Mouse (Mus musculus) CH12.LX (cell line): ENCODE measurements around the gene Mgrn1. TPM values are rescaled to one million over a fixed set of nuclear protein-coding genes. Genes with fewer than 3 reads are reported as not detected.

Source experiments
- DNase-seq: peaks from one replicate; pipeline ENCODE4 v3.0.0-alpha.2; 2013; ENCODE audit errors: extremely low read depth
- H3K27ac ChIP-seq: 2 replicates; pipeline ENCODE4 v1.5.1; 2012; ENCODE audit warnings: low read depth, mild to moderate bottlenecking, control low read depth, moderate library complexity; ENCODE audit not compliant: insufficient read depth
- H3K27me3 ChIP-seq: replicated peaks from 2 replicates; pipeline ENCODE3; 2012; ENCODE audit warnings: inconsistent platforms
- H3K36me3 ChIP-seq, 2 experiments: replicated peaks in 1 of 2; 2 replicates each; pipeline versions ENCODE3 to v1.6.1; 2012; ENCODE audit warnings: inconsistent platforms in 1 of 2, low read length in 1 of 2, mild to moderate bottlenecking in 1 of 2, mixed read lengths in 1 of 2, moderate library complexity in 1 of 2; ENCODE audit not compliant: control insufficient read depth in 1 of 2, insufficient read depth in 1 of 2
- H3K4me1 ChIP-seq, 2 experiments: 2 replicates each; pipeline ENCODE4 v1.6.1; 2012; ENCODE audit warnings: inconsistent platforms in 1 of 2, moderate library complexity in 1 of 2; ENCODE audit not compliant: insufficient read depth in 2 of 2, control insufficient read depth in 1 of 2
- H3K4me2 ChIP-seq: 2 replicates; pipeline ENCODE4 v1.6.1; 2012; ENCODE audit warnings: low read depth, mild to moderate bottlenecking, control low read depth; ENCODE audit not compliant: poor library complexity, insufficient read depth, severe bottlenecking
- H3K4me3 ChIP-seq, 3 experiments: fragments of 150-350 bp in 1 of 3; sonication (generic) in 1 of 3; replicated peaks in 1 of 3; 2 replicates each; pipeline versions ENCODE3 to v1.5.1; 2011 to 2012; ENCODE audit warnings: low read depth in 2 of 3, low read length in 2 of 3, mild to moderate bottlenecking in 2 of 3, moderate library complexity in 2 of 3, control low read depth in 1 of 3, improper control_type of control experiment in 1 of 3, inconsistent platforms in 1 of 3, mixed read lengths in 1 of 3; ENCODE audit not compliant: poor library complexity in 1 of 3
- H3K79me2 ChIP-seq: replicated peaks from 2 replicates; pipeline ENCODE4 v1.6.1; 2012; ENCODE audit warnings: mild to moderate bottlenecking, moderate library complexity; ENCODE audit not compliant: control insufficient read depth, poor library complexity, insufficient read depth, severe bottlenecking; ENCODE audit errors: extremely low read depth
- H3K9ac ChIP-seq: 2 replicates; pipeline ENCODE4 v1.6.1; 2012; ENCODE audit warnings: low read depth, mild to moderate bottlenecking, control low read depth, moderate library complexity; ENCODE audit not compliant: insufficient read depth
- H3K9me3 ChIP-seq: replicated peaks from 2 replicates; pipeline ENCODE3; 2012; ENCODE audit warnings: low read length, inconsistent platforms, mixed read lengths
- BHLHE40 ChIP-seq: IDR thresholded peaks from 2 replicates; pipeline ENCODE4 v1.6.1; 2011; ENCODE audit warnings: mild to moderate bottlenecking, low read depth, low read length, improper control_type of control experiment
- CHD1 ChIP-seq: IDR thresholded peaks from 2 replicates; pipeline ENCODE4 v1.6.1; 2012; ENCODE audit warnings: low read depth, low read length, improper control_type of control experiment, inconsistent platforms
- E2F4 ChIP-seq: IDR thresholded peaks from 2 replicates; pipeline ENCODE4 v1.6.1; 2011; ENCODE audit warnings: low read depth, low read length, improper control_type of control experiment; ENCODE audit not compliant: insufficient replicate concordance
- ETS1 ChIP-seq: conservative IDR thresholded peaks from 2 replicates; pipeline ENCODE4 v1.6.1; 2012; ENCODE audit warnings: low read depth, mild to moderate bottlenecking, inconsistent platforms, low read length, improper control_type of control experiment, moderate library complexity
- HCFC1 ChIP-seq: IDR thresholded peaks from 2 replicates; pipeline ENCODE4 v1.6.1; 2012; ENCODE audit warnings: low read depth, mild to moderate bottlenecking, inconsistent platforms, low read length, improper control_type of control experiment
- IRF4 ChIP-seq: IDR thresholded peaks from 2 replicates; pipeline ENCODE4 v1.6.1; 2014; ENCODE audit warnings: low read depth, mild to moderate bottlenecking, inconsistent platforms, low read length, improper control_type of control experiment
- MAFK ChIP-seq: IDR thresholded peaks from 2 replicates; pipeline ENCODE4 v1.6.1; 2011; ENCODE audit warnings: low read length, improper control_type of control experiment; ENCODE audit not compliant: insufficient replicate concordance
- MAX ChIP-seq: IDR thresholded peaks from 2 replicates; pipeline ENCODE4 v1.6.1; 2011; ENCODE audit warnings: low read length, improper control_type of control experiment
- MYC ChIP-seq: IDR thresholded peaks from 2 replicates; pipeline ENCODE4 v1.6.1; 2011; ENCODE audit warnings: low read depth, mild to moderate bottlenecking, improper control_type of control experiment, low read length
- NELFE ChIP-seq: IDR thresholded peaks from 2 replicates; pipeline ENCODE4 v1.6.1; 2011; ENCODE audit warnings: low read depth, low read length, improper control_type of control experiment
- PAX5 ChIP-seq: IDR thresholded peaks from 2 replicates; pipeline ENCODE4 v1.6.1; 2012; ENCODE audit warnings: low read length, inconsistent platforms, mixed read lengths
- POLR2A ChIP-seq: IDR thresholded peaks from 2 replicates; pipeline ENCODE4 v1.6.1; 2011; ENCODE audit warnings: low read depth, mild to moderate bottlenecking, improper control_type of control experiment, low read length
- RCOR1 ChIP-seq: conservative IDR thresholded peaks from 2 replicates; pipeline ENCODE4 v1.6.1; 2012; ENCODE audit warnings: low read depth, mild to moderate bottlenecking, inconsistent platforms, low read length, improper control_type of control experiment
- SMC3 ChIP-seq: IDR thresholded peaks from 2 replicates; pipeline ENCODE4 v1.6.1; 2011; ENCODE audit warnings: low read depth, low read length, improper control_type of control experiment
- TBP ChIP-seq: conservative IDR thresholded peaks from 2 replicates; pipeline ENCODE4 v1.6.1; 2011; ENCODE audit warnings: low read depth, low read length, improper control_type of control experiment
- UBTF ChIP-seq: IDR thresholded peaks from 2 replicates; pipeline ENCODE4 v1.6.1; 2012; ENCODE audit warnings: low read depth, mild to moderate bottlenecking, inconsistent platforms, low read length, improper control_type of control experiment, moderate library complexity
- USF2 ChIP-seq: conservative IDR thresholded peaks from 2 replicates; pipeline ENCODE4 v1.6.1; 2011; ENCODE audit warnings: low read depth, low read length, improper control_type of control experiment
- ZNF384 ChIP-seq: IDR thresholded peaks from 2 replicates; pipeline ENCODE4 v1.6.1; 2012; ENCODE audit warnings: low read depth, low read length, improper control_type of control experiment, inconsistent platforms
- dilution Hi-C: fragments of 300-500 bp; cut with MboI; formaldehyde crosslinking; loops from 2 replicates; pipeline ENCODE4 v1.14.3; 2020; ENCODE audit warnings: low sequenced_read_pairs; ENCODE audit not compliant: extremely low pct_unique_long_range_greater_than_20kb, extremely low pct_ligation_motif_present
- in situ Hi-C: fragments of 300-500 bp; cut with MboI; formaldehyde crosslinking; loops from 3 replicates; pipeline ENCODE4 v1.14.3; 2019; ENCODE audit warnings: low sequenced_read_pairs, low pct_ligation_motif_present, low pct_unique_long_range_greater_than_20kb, mixed read lengths
- polyA plus RNA-seq: library from polyadenylated mRNA; unstranded; fragments of >175 nt; gene quantifications from 2 replicates; pipeline ENCODE4 v1.2.1, GENCODE M21; 2012; ENCODE audit warnings: low read depth; ENCODE audit not compliant: insufficient read length
- total RNA-seq, 2 experiments: library from RNA; depleted of rRNA; stranded (reverse); fragments of 300-350 nt in 1 of 2; fragments of >200 nt in 1 of 2; gene quantifications; 2 replicates each; pipeline ENCODE4 v1.2.3; 2012 to 2014

Gene Mgrn1
- total and polyA plus RNA-seq, 3 experiments, result 11.7 to 16.9 (median 12.9) TPM

DNA sequence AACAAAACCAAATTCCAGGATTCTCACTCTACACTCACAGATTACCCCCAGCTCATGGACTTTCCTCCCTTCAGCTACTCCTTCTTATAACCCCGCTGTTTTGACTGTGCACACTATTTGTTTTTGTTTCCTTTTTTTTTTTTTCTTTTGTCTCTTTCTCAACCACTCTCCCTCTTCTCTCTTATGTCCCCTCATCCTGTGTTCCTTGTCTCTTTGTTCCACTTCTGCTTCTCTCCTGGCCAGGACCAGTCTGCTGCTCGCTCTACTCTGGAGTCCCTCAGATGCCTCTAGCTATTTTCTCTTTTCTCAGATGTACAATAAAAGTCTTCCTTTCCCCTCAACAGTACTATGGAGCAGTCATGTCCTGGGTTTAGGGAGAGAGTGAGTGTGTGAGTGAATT is 16.3 kb downstream of the Mgrn1 start:
- dilution Hi-C loops, result no loop called here
- TF ChIP-seq NELFE (no peak), HCFC1 (no peak), CHD1 (no peak), SMC3 (no peak), BHLHE40 (no peak)
- TF ChIP-seq, all 38 proteins: peak for 0
- in situ Hi-C loops, result no loop called here

DNA sequence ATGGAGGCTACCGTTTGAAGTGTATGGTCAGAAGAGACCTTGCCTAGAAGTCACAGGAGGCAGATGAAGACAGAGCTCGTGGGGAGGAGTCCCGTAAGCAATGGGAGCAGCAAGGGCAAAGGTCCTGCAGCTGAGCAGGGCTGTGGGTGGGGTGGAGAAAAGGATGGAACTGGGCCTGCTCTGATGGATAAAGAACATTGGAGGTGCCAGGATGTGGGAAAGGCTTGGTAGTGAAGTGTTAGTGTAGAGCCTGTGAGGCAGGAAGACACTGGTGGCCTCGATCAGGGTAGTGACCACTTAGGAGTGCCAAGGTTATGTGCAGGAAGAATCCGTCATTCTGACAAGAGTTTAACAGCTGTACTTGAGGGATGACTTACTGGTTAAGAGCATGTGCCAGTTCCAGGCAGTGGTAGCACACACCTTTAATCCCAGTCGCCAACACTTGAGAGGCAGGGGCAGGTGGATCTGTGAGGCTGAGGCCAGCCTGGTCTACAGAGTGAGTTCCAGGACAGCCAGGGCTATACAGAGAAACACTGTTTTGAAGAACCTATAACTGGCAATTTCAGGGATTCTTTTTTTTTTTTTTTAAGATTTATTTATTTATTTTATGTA is 17.5 kb downstream of the Mgrn1 start:
- Histone ChIP-seq H3K4me3 (no peak overlapping the region), H3K9ac (no peak overlapping the region), H3K27me3 (no peaks in the 10 kb centered on the region), H3K9me3 (no peaks in the 10 kb centered on the region), H3K4me2 (no peak overlapping the region), H3K4me1 (peaks cover 11 to 22% of the 10 kb centered on the region in 2 experiments)
- dilution Hi-C loops, result no loop called here
- no peak for DNase-seq
- TF ChIP-seq RCOR1 (no peak), PAX5 (no peak), POLR2A (no peak), TBP (no peak), E2F4 (no peak), HCFC1 (no peak)
- TF ChIP-seq, all 38 proteins: peak for 0
- Histone ChIP-seq H3K79me2 (no peaks in the 10 kb centered on the region), H3K27ac (no peak overlapping the region), H3K36me3 (no peaks in the 10 kb centered on the region)
- in situ Hi-C loops, result no loop called here

More for the DNA sequence above, 16.3 kb downstream of the Mgrn1 start:
- Histone ChIP-seq H3K36me3 (no peaks in the 10 kb centered on the region), H3K27ac (no peak overlapping the region), H3K9me3 (no peaks in the 10 kb centered on the region), H3K4me3 (no peak overlapping the region), H3K27me3 (no peaks in the 10 kb centered on the region), H3K4me2 (no peak overlapping the region), H3K4me1 (peaks cover 6 to 19% of the 10 kb centered on the region in 2 experiments), H3K9ac (no peak overlapping the region), H3K79me2 (no peaks in the 10 kb centered on the region)
- DNase-seq, result no peak

DNA sequence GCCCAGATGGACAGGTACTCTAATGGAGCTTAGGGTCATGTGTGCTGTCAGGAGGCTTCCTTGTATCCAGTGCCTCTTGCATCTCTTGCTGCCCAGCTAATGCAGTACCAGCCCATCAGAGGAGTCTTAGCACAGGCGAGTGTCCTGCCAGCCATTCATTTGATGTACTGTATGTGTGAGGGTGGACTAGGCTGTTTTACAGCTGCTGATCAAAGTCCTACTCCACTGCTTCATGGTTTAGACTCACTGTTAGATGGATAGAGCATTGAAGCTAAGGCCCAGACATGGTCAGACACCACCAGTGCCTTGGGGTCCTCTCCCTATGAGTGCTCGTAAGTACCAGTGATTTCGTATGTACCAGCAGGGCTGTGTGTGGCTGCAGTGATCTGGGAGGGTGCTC is 18.8 kb downstream of the Mgrn1 start:
- Histone ChIP-seq H3K27me3 (no peaks in the 10 kb centered on the region), H3K36me3 (no peaks in the 10 kb centered on the region), H3K27ac (no peak overlapping the region), H3K9me3 (no peaks in the 10 kb centered on the region), H3K4me2 (no peak overlapping the region), H3K4me3 (no peak overlapping the region), H3K79me2 (no peaks in the 10 kb centered on the region), H3K9ac (no peak overlapping the region), H3K4me1 (peaks cover 15 to 28% of the 10 kb centered on the region in 2 experiments)
- in situ Hi-C loops, result no loop called here
- no peak for TF ChIP-seq MYC
- TF ChIP-seq PAX5, result no peak
- no peak for TF ChIP-seq USF2
- no peak for TF ChIP-seq MAX
- no peak for TF ChIP-seq ETS1
- no peak for TF ChIP-seq ZNF384
- TF ChIP-seq RCOR1, result no peak
- TF ChIP-seq IRF4, result no peak
- TF ChIP-seq MAFK, result no peak
- TF ChIP-seq UBTF, result no peak
- dilution Hi-C loops, result no loop called here
- DNase-seq, result no peak
